Mouse (Mus musculus) C2C12 (cell line): ENCODE data around the gene Syngr3.

Experiments
- CTCF ChIP-seq: IDR thresholded peaks from one replicate; pipeline ENCODE4 v1.5.1; 2011; ENCODE audit not compliant: control insufficient read depth, insufficient read depth, insufficient read length
- USF1 ChIP-seq: IDR thresholded peaks from one replicate; pipeline ENCODE4 v1.6.1; 2011; ENCODE audit warnings: low read depth, mild to moderate bottlenecking, control low read depth, moderate library complexity

GRCm38 (mm10) chr17:24708646-24709045 is 18.9 kb upstream of the Syngr3 start:
- TF ChIP-seq CTCF, result no peak
- TF ChIP-seq USF1, result no peak
